Mouse (Mus musculus) MEL-GATA-1-ER (cell line): ENCODE measurements around the gene Ssr1.

ENCODE experiments used
- DNase-seq: peaks from one replicate; pipeline ENCODE4 v3.0.0-alpha.2; 2012; ENCODE audit warnings: low read depth; ENCODE audit errors: extremely low read depth

Ssr1 gene

GRCm38 (mm10) chr13:37980346-37980745 is 13.7 kb downstream of the Ssr1 start:
- DNase-seq, result no peak

GRCm38 (mm10) chr13:37979506-37979905 is 14.5 kb downstream of the Ssr1 start:
- no peak for DNase-seq

DNA sequence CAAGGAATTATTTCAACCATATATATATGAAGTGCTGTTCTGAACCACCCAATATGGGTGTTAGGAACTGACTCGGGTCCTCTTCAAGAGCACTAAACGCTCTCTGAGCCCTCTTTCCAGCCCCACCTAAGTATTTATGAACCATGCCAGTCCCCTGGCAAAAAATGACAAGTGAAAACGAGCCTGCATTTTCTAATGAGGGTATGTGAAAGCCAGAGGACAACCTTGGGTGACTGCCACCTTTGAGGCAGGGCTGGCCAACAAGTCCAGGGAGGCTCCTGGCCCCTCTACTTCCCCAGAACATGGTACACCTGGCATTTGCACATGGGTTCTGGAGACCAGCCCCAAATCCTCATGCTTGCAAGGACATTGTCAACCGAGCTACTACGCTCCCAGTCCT is 19.3 kb downstream of the Ssr1 start:
- no peak for DNase-seq

DNA sequence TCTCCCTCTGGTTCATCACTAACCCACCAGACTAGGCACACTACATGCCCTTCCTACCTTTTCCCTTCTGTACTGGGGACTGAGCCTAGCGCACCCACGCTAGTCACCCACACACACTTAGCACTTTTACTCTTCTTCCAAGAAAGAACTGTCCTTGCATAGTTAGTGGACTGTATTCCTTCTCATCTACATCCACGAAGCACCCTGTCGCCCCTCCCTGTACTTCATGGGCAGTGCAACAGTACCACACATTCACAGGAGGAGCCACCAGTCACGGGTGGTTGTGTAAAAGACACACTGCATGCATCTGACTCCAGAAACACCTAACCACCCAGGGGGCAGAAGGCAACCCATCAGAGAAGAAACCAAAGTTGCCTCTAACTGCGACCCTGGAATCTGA is 20.0 kb downstream of the Ssr1 start:
- no peak for DNase-seq

GRCm38 (mm10) chr13:37970887-37971530 is 23.0 kb downstream of the Ssr1 start:
- no peak for DNase-seq

- no peak for DNase-seq
These were observed 24.0 kb downstream of the Ssr1 start for GRCm38 (mm10) chr13:37969988-37970387.

- peak; percentile 43 for DNase-seq
These were observed 24.7 kb downstream of the Ssr1 start for GRCm38 (mm10) chr13:37969337-37969736.

DNA sequence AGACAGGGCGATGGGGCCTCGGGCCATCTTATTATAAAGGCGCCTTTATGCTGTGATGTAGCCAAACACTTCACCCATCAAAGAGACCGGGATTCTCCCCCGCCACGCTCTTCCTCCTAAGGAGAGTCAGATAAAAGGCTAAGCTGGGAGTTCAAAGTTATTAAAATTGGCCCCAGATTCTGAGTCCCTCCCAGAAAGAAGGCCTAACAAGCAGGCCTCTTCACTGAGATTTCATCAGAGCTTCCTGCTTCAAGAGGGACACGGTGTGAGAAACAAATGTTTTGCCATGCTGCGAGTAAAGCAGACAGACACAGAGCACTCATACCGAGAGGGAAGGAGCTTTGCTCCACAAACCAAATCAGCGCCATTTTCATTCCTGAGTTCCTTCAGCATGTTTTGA is 26.5 kb downstream of the Ssr1 start:
- no peak for DNase-seq

GRCm38 (mm10) chr13:37967052-37967437 is 27.0 kb downstream of the Ssr1 start:
- DNase-seq, result no peak

- DNase-seq, result no peak
These were observed 27.6 kb downstream of the Ssr1 start for GRCm38 (mm10) chr13:37966256-37967051.

- DNase-seq, result peak; percentile 83
These were observed 28.7 kb downstream of the Ssr1 start for GRCm38 (mm10) chr13:37965126-37965914.

- DNase-seq, result peak; percentile 61
These were observed 29.6 kb downstream of the Ssr1 start for GRCm38 (mm10) chr13:37964128-37965087.

DNA sequence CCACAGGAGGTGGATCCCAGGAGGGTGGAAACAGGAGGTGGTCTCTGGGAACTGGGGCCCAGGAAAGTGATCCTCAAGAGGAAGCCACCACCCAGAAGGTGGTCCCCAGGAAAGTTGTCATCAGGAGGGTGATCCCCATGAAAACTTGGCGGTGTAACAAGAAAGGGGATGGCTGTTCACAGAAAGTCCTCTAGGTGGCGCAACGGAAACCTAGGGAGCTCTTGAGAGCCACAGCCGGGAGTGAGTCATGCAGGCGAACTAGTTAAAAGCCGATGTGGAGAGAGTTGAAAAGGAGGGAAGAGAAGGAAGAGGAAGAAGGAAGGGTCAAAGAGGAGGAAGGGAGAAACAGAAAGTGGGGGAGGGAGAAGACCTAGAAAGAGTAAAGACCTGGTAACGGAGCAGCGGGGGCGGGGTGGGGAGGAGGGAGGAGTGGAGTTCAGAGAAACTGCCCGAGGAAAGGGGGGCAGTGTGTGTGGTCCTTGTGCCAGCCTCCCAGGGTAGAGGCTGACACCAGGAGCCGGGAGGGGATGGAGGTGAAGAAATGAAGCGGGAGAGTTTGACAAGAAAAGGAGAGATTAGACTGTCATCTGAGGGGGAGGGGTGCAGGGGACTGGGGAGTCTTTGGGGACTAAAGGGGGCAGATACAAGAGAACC is 30.5 kb downstream of the Ssr1 start:
- peak; percentile 85 for DNase-seq

DNA sequence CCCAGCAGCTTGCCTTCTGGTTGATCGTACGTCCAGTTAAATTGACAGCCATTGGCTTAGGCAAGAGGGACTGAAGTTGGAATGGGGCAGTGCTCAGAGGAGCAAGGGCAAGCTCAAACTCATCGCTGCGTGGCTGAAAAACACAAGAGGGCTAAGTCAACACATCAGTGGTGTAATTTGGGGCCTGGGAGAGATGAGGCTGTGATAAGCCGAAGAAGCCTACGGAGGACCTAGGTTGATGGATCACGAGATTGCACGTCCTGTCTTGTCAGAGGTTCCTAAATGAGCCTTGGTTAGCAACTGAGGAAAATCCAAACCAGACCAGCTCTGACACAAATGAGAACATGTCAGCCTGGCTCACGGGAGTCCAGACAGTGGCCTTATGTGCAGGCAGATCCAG is 31.5 kb downstream of the Ssr1 start:
- no peak for DNase-seq

DNA sequence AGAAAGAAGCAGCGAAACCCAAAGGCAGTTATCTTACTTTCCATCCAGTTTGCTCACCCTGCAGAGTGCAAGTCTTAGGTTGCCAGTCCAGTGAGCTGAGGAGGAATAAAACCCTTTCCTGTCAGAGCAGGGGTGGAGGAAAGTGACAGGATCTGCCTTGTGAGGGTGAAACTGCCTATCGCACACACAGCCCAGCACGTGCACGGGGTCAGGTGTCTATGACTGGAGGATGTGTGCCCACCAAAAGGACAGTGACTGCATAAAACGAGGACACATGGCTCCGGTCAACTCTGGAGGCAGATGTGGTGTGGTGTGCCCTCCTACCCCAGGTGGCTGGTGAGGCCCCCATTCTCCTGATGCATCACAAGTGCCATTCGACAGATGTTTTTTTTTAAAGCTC is 34.1 kb downstream of the Ssr1 start:
- DNase-seq, result no peak

GRCm38 (mm10) chr13:37959239-37959907 is 34.6 kb downstream of the Ssr1 start:
- DNase-seq, result peak; percentile 86

GRCm38 (mm10) chr13:37958498-37959238 is 35.3 kb downstream of the Ssr1 start:
- DNase-seq, result peak; percentile 99

DNA sequence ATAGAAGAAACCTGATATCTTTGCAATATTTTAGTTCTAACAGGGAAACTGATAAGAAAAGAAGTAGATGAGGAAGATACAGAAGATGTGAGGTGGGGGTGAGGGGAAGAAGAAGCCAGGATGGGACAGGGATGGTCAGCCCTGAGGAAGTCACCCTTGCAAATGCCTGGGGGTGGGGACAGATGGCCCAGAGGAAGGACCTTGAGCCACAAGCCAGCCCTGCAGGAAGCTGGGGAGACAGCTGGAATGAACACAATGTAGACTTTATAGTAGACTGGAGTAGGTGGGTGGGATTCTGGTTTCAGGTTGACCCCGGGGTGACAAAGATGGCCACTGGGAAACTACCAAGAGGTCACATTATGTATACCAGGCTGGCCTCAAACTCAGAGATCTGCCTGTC is 39.7 kb downstream of the Ssr1 start:
- DNase-seq, result no peak

- DNase-seq, result no peak
These were observed 41.0 kb downstream of the Ssr1 start for GRCm38 (mm10) chr13:37952981-37953380.
